Mouse (Mus musculus) liver, adult 2 months (tissue): ENCODE measurements around the gene Chl1. TPM values are rescaled to one million over a fixed set of nuclear protein-coding genes. Genes with fewer than 3 reads are reported as not detected.

ENCODE experiments used
- DNase-seq: peaks from one replicate; pipeline ENCODE4 v3.0.0-alpha.2; 2011; ENCODE audit warnings: low read depth, low spot score; ENCODE audit errors: extremely low read depth
- H3K27ac ChIP-seq: fragments of 200-500 bp; replicated peaks from 2 replicates; pipeline ENCODE4 v1.5.1; 2012; ENCODE audit warnings: low read depth, mild to moderate bottlenecking, control low read depth, inconsistent platforms, low read length; ENCODE audit not compliant: insufficient read depth
- H3K27me3 ChIP-seq: fragments of 200-500 bp; 2 replicates; pipeline ENCODE4 v1.6.1; 2012; ENCODE audit warnings: mild to moderate bottlenecking, moderate library complexity, low read length, inconsistent platforms; ENCODE audit not compliant: control insufficient read depth, insufficient read depth
- H3K36me3 ChIP-seq: fragments of 200-500 bp; 2 replicates; pipeline ENCODE4 v1.6.1; 2012; ENCODE audit warnings: low read length, inconsistent platforms; ENCODE audit not compliant: control insufficient read depth, insufficient read depth
- H3K4me1 ChIP-seq: fragments of 200-500 bp; 2 replicates; pipeline ENCODE4 v1.6.1; 2011; ENCODE audit warnings: low read length; ENCODE audit not compliant: control insufficient read depth, insufficient read depth
- H3K4me3 ChIP-seq: fragments of 200-500 bp; 2 replicates; pipeline ENCODE4 v1.5.1; 2011; ENCODE audit warnings: low read depth, mild to moderate bottlenecking, control low read depth, low read length, moderate library complexity; ENCODE audit not compliant: insufficient read depth
- H3K79me2 ChIP-seq: fragments of 200-500 bp; 2 replicates; pipeline ENCODE4 v1.6.1; 2012; ENCODE audit warnings: inconsistent platforms, mild to moderate bottlenecking, low read length, moderate library complexity; ENCODE audit not compliant: control insufficient read depth, insufficient read depth
- H3K9ac ChIP-seq: fragments of 200-500 bp; 2 replicates; pipeline ENCODE4 v1.6.1; 2012; ENCODE audit warnings: low read depth, mild to moderate bottlenecking, control low read depth, inconsistent platforms, low read length
- CTCF ChIP-seq: fragments of 200-500 bp; IDR thresholded peaks from 2 replicates; pipeline ENCODE4 v1.5.1; 2011; ENCODE audit warnings: low read depth, low read length, control low read depth
- POLR2A ChIP-seq: fragments of 200-500 bp; IDR thresholded peaks from 2 replicates; pipeline ENCODE4 v1.6.1; 2011; ENCODE audit warnings: low read length, control low read depth; ENCODE audit not compliant: insufficient read depth; ENCODE audit errors: extremely low read depth
- WGBS: fragments of 180-500 bp; shearing (Covaris S2); methylation state at CpG from one replicate; pipeline ENCODE4 v1.1.7; 2018; 5-methylcytosine and 5-hydroxymethylcytosine counted together
- polyA plus RNA-seq: library from polyadenylated mRNA; depleted of rRNA; stranded (reverse); fragments of >200 nt; gene quantifications from 2 replicates; pipeline ENCODE4 v1.2.3, GENCODE M21; 2012
- total RNA-seq: library from RNA; depleted of rRNA; stranded (reverse); fragments of >200 nt; gene quantifications from 2 replicates; pipeline ENCODE4 v1.2.3, GENCODE M21; 2014

The Chl1 gene
- total and polyA plus RNA-seq, 2 experiments, result under 0.01 TPM; not detected in 1

GRCm38 (mm10) chr6:103572659-103573058, 62.3 kb downstream of the Chl1 start:
- H3K9ac ChIP-seq, result no peak overlapping the region
- no peaks in the 10 kb centered on the region for H3K27me3 ChIP-seq
- 21% methylated on average over 1 of the region's 1 CpGs for WGBS
- no peak overlapping the region for H3K27ac ChIP-seq
- no peaks in the 10 kb centered on the region for H3K4me1 ChIP-seq
- H3K4me3 ChIP-seq, result no peak overlapping the region
- no peaks in the 10 kb centered on the region for H3K36me3 ChIP-seq
- TF ChIP-seq CTCF (no peak), POLR2A (no peak)
- H3K79me2 ChIP-seq, result no peaks in the 10 kb centered on the region
- peak; percentile 16 for DNase-seq

- TF ChIP-seq CTCF (no peak), POLR2A (no peak)
- no peaks in the 10 kb centered on the region for H3K4me1 ChIP-seq
- WGBS, result 92% methylated on average over 1 of the region's 1 CpGs
Observed at GRCm38 (mm10) chr6:103584224-103584623, 73.8 kb downstream of the Chl1 start.

DNA sequence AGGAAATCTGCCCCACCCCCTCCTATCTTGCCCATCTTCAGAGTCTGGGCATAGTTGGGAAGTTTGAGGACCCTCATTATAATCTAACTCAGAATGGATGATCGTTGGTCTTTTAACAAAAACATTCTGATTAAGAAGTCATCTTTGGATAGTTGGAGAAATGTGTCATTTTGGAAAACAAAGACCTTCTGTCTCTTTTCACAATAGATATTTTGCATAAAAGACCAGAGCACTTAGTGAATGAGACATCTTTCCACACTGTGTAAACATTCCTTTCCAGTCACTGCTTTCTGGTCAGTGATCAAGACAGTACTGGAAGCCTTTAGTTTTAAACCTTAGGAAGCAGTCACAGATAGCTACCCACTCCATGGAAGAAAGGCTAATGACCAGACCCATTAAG, 75.3 kb downstream of the Chl1 start:
- H3K4me3 ChIP-seq, result no peak overlapping the region
- 65% methylated on average over 1 of the region's 1 CpGs for WGBS
- no peaks in the 10 kb centered on the region for H3K27me3 ChIP-seq
- no peaks in the 10 kb centered on the region for H3K79me2 ChIP-seq
- H3K27ac ChIP-seq, result no peak overlapping the region
- H3K36me3 ChIP-seq, result no peaks in the 10 kb centered on the region
- no peak overlapping the region for H3K9ac ChIP-seq
- no peak for DNase-seq
- no peaks in the 10 kb centered on the region for H3K4me1 ChIP-seq
- TF ChIP-seq POLR2A (no peak), CTCF (no peak)

More at GRCm38 (mm10) chr6:103584224-103584623, 73.8 kb downstream of the Chl1 start:
- no peak overlapping the region for H3K27ac ChIP-seq
- DNase-seq, result no peak
- H3K4me3 ChIP-seq, result no peak overlapping the region
- H3K9ac ChIP-seq, result no peak overlapping the region
- no peaks in the 10 kb centered on the region for H3K36me3 ChIP-seq
- H3K27me3 ChIP-seq, result no peaks in the 10 kb centered on the region
- H3K79me2 ChIP-seq, result no peaks in the 10 kb centered on the region

- WGBS, result 65% methylated on average over 1 of the region's 1 CpGs
Observed at GRCm38 (mm10) chr6:103586081-103586480, 75.7 kb downstream of the Chl1 start.

DNA sequence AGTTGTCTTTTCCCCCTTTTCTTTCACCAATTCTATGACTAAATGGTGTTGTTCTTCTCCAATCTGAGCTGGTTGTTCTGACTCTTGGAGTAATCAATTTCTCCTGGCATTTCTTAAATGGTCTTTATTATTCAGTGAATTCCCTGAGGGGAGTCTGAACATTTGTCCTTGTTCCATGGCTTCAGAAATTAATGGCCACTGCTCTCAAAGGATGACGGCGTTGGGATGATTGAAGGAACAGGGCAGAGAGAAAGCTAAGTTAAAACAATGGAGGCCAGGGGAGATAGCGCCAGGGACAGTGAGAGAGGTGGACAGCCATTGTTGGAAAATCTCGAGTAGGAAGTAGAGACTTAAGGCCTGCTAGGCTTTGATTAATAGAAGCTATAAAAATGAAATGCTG, 91.7 kb downstream of the Chl1 start:
- Histone ChIP-seq H3K4me3 (no peak overlapping the region), H3K27me3 (no peaks in the 10 kb centered on the region), H3K79me2 (no peaks in the 10 kb centered on the region), H3K4me1 (no peaks in the 10 kb centered on the region), H3K36me3 (no peaks in the 10 kb centered on the region), H3K27ac (no peak overlapping the region), H3K9ac (no peak overlapping the region)
- no peak for DNase-seq
- WGBS, result 68% methylated on average over 4 of the region's 4 CpGs
- TF ChIP-seq POLR2A, result no peak
- TF ChIP-seq CTCF, result no peak

More at GRCm38 (mm10) chr6:103586081-103586480, 75.7 kb downstream of the Chl1 start:
- Histone ChIP-seq H3K4me3 (no peak overlapping the region), H3K27me3 (no peaks in the 10 kb centered on the region), H3K9ac (no peak overlapping the region), H3K79me2 (no peaks in the 10 kb centered on the region), H3K4me1 (no peaks in the 10 kb centered on the region), H3K27ac (no peak overlapping the region), H3K36me3 (no peaks in the 10 kb centered on the region)
- no peak for DNase-seq
- no peak for TF ChIP-seq CTCF
- no peak for TF ChIP-seq POLR2A

DNA sequence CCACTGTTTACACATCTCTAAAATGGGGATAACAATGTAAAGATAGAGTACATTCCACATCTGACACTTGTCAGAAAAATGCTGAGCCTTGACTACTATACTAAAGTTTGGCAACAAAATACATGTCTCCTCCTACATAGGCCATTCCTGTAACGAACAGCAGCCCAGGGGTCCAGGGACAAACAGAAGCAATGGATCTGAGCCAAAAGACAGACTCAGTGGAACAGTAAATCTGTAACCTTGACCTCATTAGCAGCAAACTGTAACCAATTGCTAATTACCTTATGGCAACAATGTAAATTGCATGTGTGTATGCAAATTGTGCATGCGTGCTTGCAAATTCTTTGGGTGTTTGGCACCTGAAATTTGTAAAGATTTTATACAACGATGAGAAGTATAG, 100.3 kb downstream of the Chl1 start:
- H3K36me3 ChIP-seq, result no peaks in the 10 kb centered on the region
- H3K4me3 ChIP-seq, result no peak overlapping the region
- TF ChIP-seq POLR2A (no peak), CTCF (no peak)

More for the DNA sequence above, 100.3 kb downstream of the Chl1 start:
- DNase-seq, result no peak
- Histone ChIP-seq H3K9ac (no peak overlapping the region), H3K27me3 (no peaks in the 10 kb centered on the region), H3K27ac (no peak overlapping the region), H3K79me2 (no peaks in the 10 kb centered on the region), H3K4me1 (no peaks in the 10 kb centered on the region)
- 77% methylated on average over 3 of the region's 3 CpGs for WGBS
